Mouse (Mus musculus) testis, adult 2 months (tissue): ENCODE data around the gene Topaz1.

Experiments used
- CTCF ChIP-seq: fragments of 200-500 bp; IDR thresholded peaks from 2 replicates; pipeline ENCODE4 v1.5.1; 2012; ENCODE audit warnings: low read depth, mild to moderate bottlenecking, inconsistent platforms, low read length, moderate library complexity; ENCODE audit not compliant: control insufficient read depth, insufficient read depth, insufficient replicate concordance
- POLR2A ChIP-seq: fragments of 200-500 bp; IDR thresholded peaks from 2 replicates; pipeline ENCODE4 v1.6.1; 2012; ENCODE audit warnings: low read depth, mild to moderate bottlenecking, inconsistent platforms, low read length, moderate library complexity; ENCODE audit not compliant: control insufficient read depth

GRCm38 (mm10) chr9:122826743-122827142 is 79.6 kb downstream of the Topaz1 start:
- no peak for TF ChIP-seq POLR2A
- no peak for TF ChIP-seq CTCF
